Mouse (Mus musculus) CH12.LX (cell line): ENCODE measurements around the gene Fhit. TPM values are rescaled to one million over a fixed set of nuclear protein-coding genes. Genes with fewer than 3 reads are reported as not detected.

ENCODE experiments used
- DNase-seq: peaks from one replicate; pipeline ENCODE4 v3.0.0-alpha.2; 2013; ENCODE audit errors: extremely low read depth
- H3K27ac ChIP-seq: 2 replicates; pipeline ENCODE4 v1.5.1; 2012; ENCODE audit warnings: low read depth, mild to moderate bottlenecking, control low read depth, moderate library complexity; ENCODE audit not compliant: insufficient read depth
- H3K27me3 ChIP-seq: replicated peaks from 2 replicates; pipeline ENCODE3; 2012; ENCODE audit warnings: inconsistent platforms
- H3K36me3 ChIP-seq, 2 experiments: replicated peaks in 1 of 2; 2 replicates each; pipeline versions ENCODE3 to v1.6.1; 2012; ENCODE audit warnings: inconsistent platforms in 1 of 2, low read length in 1 of 2, mild to moderate bottlenecking in 1 of 2, mixed read lengths in 1 of 2, moderate library complexity in 1 of 2; ENCODE audit not compliant: control insufficient read depth in 1 of 2, insufficient read depth in 1 of 2
- H3K4me1 ChIP-seq, 2 experiments: 2 replicates each; pipeline ENCODE4 v1.6.1; 2012; ENCODE audit warnings: inconsistent platforms in 1 of 2, moderate library complexity in 1 of 2; ENCODE audit not compliant: insufficient read depth in 2 of 2, control insufficient read depth in 1 of 2
- H3K4me2 ChIP-seq: 2 replicates; pipeline ENCODE4 v1.6.1; 2012; ENCODE audit warnings: low read depth, mild to moderate bottlenecking, control low read depth; ENCODE audit not compliant: poor library complexity, insufficient read depth, severe bottlenecking
- H3K4me3 ChIP-seq, 3 experiments: fragments of 150-350 bp in 1 of 3; sonication (generic) in 1 of 3; replicated peaks in 1 of 3; 2 replicates each; pipeline versions ENCODE3 to v1.5.1; 2011 to 2012; ENCODE audit warnings: low read depth in 2 of 3, low read length in 2 of 3, mild to moderate bottlenecking in 2 of 3, moderate library complexity in 2 of 3, control low read depth in 1 of 3, improper control_type of control experiment in 1 of 3, inconsistent platforms in 1 of 3, mixed read lengths in 1 of 3; ENCODE audit not compliant: poor library complexity in 1 of 3
- H3K79me2 ChIP-seq: replicated peaks from 2 replicates; pipeline ENCODE4 v1.6.1; 2012; ENCODE audit warnings: mild to moderate bottlenecking, moderate library complexity; ENCODE audit not compliant: control insufficient read depth, poor library complexity, insufficient read depth, severe bottlenecking; ENCODE audit errors: extremely low read depth
- H3K9ac ChIP-seq: 2 replicates; pipeline ENCODE4 v1.6.1; 2012; ENCODE audit warnings: low read depth, mild to moderate bottlenecking, control low read depth, moderate library complexity; ENCODE audit not compliant: insufficient read depth
- H3K9me3 ChIP-seq: replicated peaks from 2 replicates; pipeline ENCODE3; 2012; ENCODE audit warnings: low read length, inconsistent platforms, mixed read lengths
- CHD1 ChIP-seq: IDR thresholded peaks from 2 replicates; pipeline ENCODE4 v1.6.1; 2012; ENCODE audit warnings: low read depth, low read length, improper control_type of control experiment, inconsistent platforms
- CHD2 ChIP-seq: IDR thresholded peaks from 2 replicates; pipeline ENCODE4 v1.6.1; 2011; ENCODE audit warnings: low read length, improper control_type of control experiment
- CTCF ChIP-seq, 2 experiments: IDR thresholded peaks in 1 of 2; conservative IDR thresholded peaks in 1 of 2; 2 replicates each; pipeline ENCODE4 v1.5.1; 2011 to 2012; ENCODE audit warnings: low read depth in 2 of 2, low read length in 2 of 2, improper control_type of control experiment in 1 of 2, inconsistent platforms in 1 of 2, mild to moderate bottlenecking in 1 of 2, moderate library complexity in 1 of 2
- ELF1 ChIP-seq: IDR thresholded peaks from 2 replicates; pipeline ENCODE4 v1.6.1; 2014; ENCODE audit warnings: low read depth, mild to moderate bottlenecking, inconsistent platforms, low read length, improper control_type of control experiment
- JUN ChIP-seq: IDR thresholded peaks from 2 replicates; pipeline ENCODE4 v1.6.1; 2011; ENCODE audit warnings: low read depth, mild to moderate bottlenecking, low read length, improper control_type of control experiment, moderate library complexity; ENCODE audit not compliant: insufficient read depth
- MAFK ChIP-seq: IDR thresholded peaks from 2 replicates; pipeline ENCODE4 v1.6.1; 2011; ENCODE audit warnings: low read length, improper control_type of control experiment; ENCODE audit not compliant: insufficient replicate concordance
- MEF2A ChIP-seq: IDR thresholded peaks from 2 replicates; pipeline ENCODE4 v1.6.1; 2014; ENCODE audit warnings: low read depth, mild to moderate bottlenecking, inconsistent platforms, low read length, improper control_type of control experiment, borderline replicate concordance
- NELFE ChIP-seq: IDR thresholded peaks from 2 replicates; pipeline ENCODE4 v1.6.1; 2011; ENCODE audit warnings: low read depth, low read length, improper control_type of control experiment
- PAX5 ChIP-seq: IDR thresholded peaks from 2 replicates; pipeline ENCODE4 v1.6.1; 2012; ENCODE audit warnings: low read length, inconsistent platforms, mixed read lengths
- RAD21 ChIP-seq: IDR thresholded peaks from 2 replicates; pipeline ENCODE4 v1.6.1; 2011; ENCODE audit warnings: low read depth, mild to moderate bottlenecking, low read length, improper control_type of control experiment, moderate library complexity
- RCOR1 ChIP-seq: conservative IDR thresholded peaks from 2 replicates; pipeline ENCODE4 v1.6.1; 2012; ENCODE audit warnings: low read depth, mild to moderate bottlenecking, inconsistent platforms, low read length, improper control_type of control experiment
- SIN3A ChIP-seq: IDR thresholded peaks from 2 replicates; pipeline ENCODE4 v1.6.1; 2012; ENCODE audit warnings: low read length, improper control_type of control experiment, inconsistent platforms
- SMC3 ChIP-seq: IDR thresholded peaks from 2 replicates; pipeline ENCODE4 v1.6.1; 2011; ENCODE audit warnings: low read depth, low read length, improper control_type of control experiment
- USF1 ChIP-seq: IDR thresholded peaks from 2 replicates; pipeline ENCODE4 v1.6.1; 2014; ENCODE audit warnings: low read depth, mild to moderate bottlenecking, inconsistent platforms, low read length, improper control_type of control experiment
- ZKSCAN1 ChIP-seq: IDR thresholded peaks from 2 replicates; pipeline ENCODE4 v1.6.1; 2012; ENCODE audit warnings: low read depth, inconsistent platforms, low read length, improper control_type of control experiment, borderline replicate concordance
- ZMIZ1 ChIP-seq: IDR thresholded peaks from 2 replicates; pipeline ENCODE4 v1.6.1; 2012; ENCODE audit warnings: low read depth, mild to moderate bottlenecking, inconsistent platforms, low read length, improper control_type of control experiment
- ZNF384 ChIP-seq: IDR thresholded peaks from 2 replicates; pipeline ENCODE4 v1.6.1; 2012; ENCODE audit warnings: low read depth, low read length, improper control_type of control experiment, inconsistent platforms
- dilution Hi-C: fragments of 300-500 bp; cut with MboI; formaldehyde crosslinking; loops from 2 replicates; pipeline ENCODE4 v1.14.3; 2020; ENCODE audit warnings: low sequenced_read_pairs; ENCODE audit not compliant: extremely low pct_unique_long_range_greater_than_20kb, extremely low pct_ligation_motif_present
- in situ Hi-C: fragments of 300-500 bp; cut with MboI; formaldehyde crosslinking; loops from 3 replicates; pipeline ENCODE4 v1.14.3; 2019; ENCODE audit warnings: low sequenced_read_pairs, low pct_ligation_motif_present, low pct_unique_long_range_greater_than_20kb, mixed read lengths
- polyA plus RNA-seq: library from polyadenylated mRNA; unstranded; fragments of >175 nt; gene quantifications from 2 replicates; pipeline ENCODE4 v1.2.1, GENCODE M21; 2012; ENCODE audit warnings: low read depth; ENCODE audit not compliant: insufficient read length
- total RNA-seq, 2 experiments: library from RNA; depleted of rRNA; stranded (reverse); fragments of 300-350 nt in 1 of 2; fragments of >200 nt in 1 of 2; gene quantifications; 2 replicates each; pipeline ENCODE4 v1.2.3; 2012 to 2014

Gene Fhit
- total and polyA plus RNA-seq, 3 experiments, result 0.64 to 1.9 (median 0.64) TPM

DNA sequence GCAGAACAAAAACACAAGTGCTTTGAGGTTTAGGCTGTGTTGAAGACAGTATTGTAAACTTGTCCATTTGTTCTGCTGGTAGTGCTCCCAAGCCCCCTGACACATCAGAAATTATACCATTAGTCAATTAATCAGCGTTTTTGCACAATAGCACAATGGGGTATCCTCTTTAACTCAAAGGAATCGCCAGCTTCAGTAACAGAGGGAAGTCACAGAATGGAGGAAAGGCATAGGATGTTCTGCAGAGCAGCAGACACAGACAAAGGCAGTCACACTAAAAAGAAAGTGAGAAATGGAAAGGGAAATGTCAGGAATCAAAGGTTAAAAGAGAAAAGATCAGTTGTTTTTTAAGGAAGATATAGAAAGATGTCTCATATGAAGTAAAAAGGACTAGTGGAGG lies 348.3 kb downstream of the Fhit start:
- H3K4me2 ChIP-seq, result no peak overlapping the region
- DNase-seq, result no peak
- no peak for TF ChIP-seq CHD2
- TF ChIP-seq ELF1, result no peak
- no peak for TF ChIP-seq NELFE
- TF ChIP-seq MEF2A, result no peak
- no peak for TF ChIP-seq ZNF384
- TF ChIP-seq CTCF (conservative IDR thresholded peaks at IDR 0.05 in 1 of 2, IDR thresholded peaks at IDR 0.05 in 1 of 2; ENCODE audit: low read depth in 2 of 2, low read length in 2 of 2), result no peak
- TF ChIP-seq SIN3A, result no peak
- TF ChIP-seq RCOR1, result no peak
- no peak for TF ChIP-seq MAFK
- no peak for TF ChIP-seq JUN
- no peak for TF ChIP-seq PAX5
- TF ChIP-seq ZMIZ1, result no peak
- no peak for TF ChIP-seq CHD1
- TF ChIP-seq USF1, result no peak
- TF ChIP-seq ZKSCAN1, result no peak
- TF ChIP-seq, all 38 proteins: peak for 0
- in situ Hi-C loops, result no loop called here
- H3K9me3 ChIP-seq, result no peaks in the 10 kb centered on the region
- H3K9ac ChIP-seq, result no peak overlapping the region
- no peaks in the 10 kb centered on the region for H3K36me3 ChIP-seq
- H3K4me1 ChIP-seq, result no peaks in the 10 kb centered on the region
- H3K27me3 ChIP-seq, result no peaks in the 10 kb centered on the region
- H3K27ac ChIP-seq, result no peak overlapping the region
- H3K79me2 ChIP-seq, result no peaks in the 10 kb centered on the region
- no peak overlapping the region for H3K4me3 ChIP-seq
- dilution Hi-C loops, result no loop called here

DNA sequence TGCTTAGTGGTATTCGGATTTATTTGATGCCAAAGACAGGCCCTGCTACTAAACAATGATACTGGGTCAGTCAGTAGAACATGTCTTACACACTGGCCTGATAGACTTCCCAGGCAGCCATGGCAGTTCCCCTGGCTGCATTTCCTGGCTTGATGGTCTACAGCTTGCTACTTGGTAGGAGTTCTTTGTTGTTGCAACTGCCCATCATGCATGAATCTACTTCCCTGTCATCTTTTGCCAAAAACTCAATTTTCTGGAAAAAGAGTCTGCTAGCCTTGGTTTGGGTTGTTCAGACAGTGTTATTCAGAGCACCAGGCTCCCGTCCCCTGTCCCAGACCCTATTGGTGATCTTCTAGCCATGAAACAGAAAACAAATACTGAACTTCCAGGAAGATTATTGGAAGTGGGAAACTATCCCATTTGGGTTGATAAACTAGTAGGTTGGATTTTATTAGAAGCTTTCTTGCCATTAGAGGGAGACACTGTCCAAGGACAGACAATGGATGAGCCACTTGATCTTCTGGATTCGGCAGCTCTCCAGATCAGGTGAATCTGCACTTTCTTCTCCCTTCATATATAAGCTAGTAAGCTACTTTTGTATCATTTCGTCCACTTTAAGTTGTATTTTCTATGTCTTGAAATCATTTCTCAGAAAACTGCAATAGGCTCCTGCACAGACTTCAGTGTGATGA lies 363.2 kb downstream of the Fhit start:
- Histone ChIP-seq H3K9ac (no peak overlapping the region), H3K9me3 (no peaks in the 10 kb centered on the region), H3K27me3 (no peaks in the 10 kb centered on the region), H3K4me2 (no peak overlapping the region), H3K4me1 (no peaks in the 10 kb centered on the region), H3K79me2 (no peaks in the 10 kb centered on the region), H3K4me3 (no peak overlapping the region), H3K36me3 (no peaks in the 10 kb centered on the region), H3K27ac (no peak overlapping the region)
- TF ChIP-seq CTCF (conservative IDR thresholded peaks at IDR 0.05 in 1 of 2, IDR thresholded peaks at IDR 0.05 in 1 of 2; ENCODE audit: low read depth in 2 of 2, low read length in 2 of 2) (peak in 1 of 2 experiments; percentile 53; a peak in 2 of 4 replicates), SMC3 (peak; percentile 53), USF1 (no peak), RAD21 (peak; percentile 69)
- DNase-seq, result peak; percentile 3
- dilution Hi-C loops (no loop called here), in situ Hi-C loops (no loop called here)
